19 mouse cellular contexts compared by ENCODE assay signal in the genomic region with DNA sequence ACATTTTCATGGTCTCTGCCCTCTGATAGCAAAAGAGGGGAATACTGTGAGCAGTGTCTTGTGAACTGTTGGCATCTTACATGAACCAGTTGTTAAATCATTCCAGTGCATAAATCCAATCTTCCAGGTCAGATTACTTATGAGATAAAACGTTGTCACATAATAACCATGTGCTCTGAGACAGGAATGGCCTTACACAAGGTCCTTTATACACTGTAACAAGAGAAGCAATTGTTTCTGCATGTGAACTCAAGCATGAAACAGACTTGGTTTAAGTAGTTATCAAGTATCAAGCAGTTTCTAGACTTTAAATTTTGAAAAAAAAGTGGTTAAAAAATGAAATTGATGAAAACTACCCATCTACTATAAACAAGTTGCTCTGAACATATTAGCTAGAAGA.
"Had no signal": no experiment of that assay in that cellular context is flagged by ENCODE, and none has a peak within 500 bp of the region (broad histone marks: within the 10 kb centered on the region; RNA-seq: fewer than 3 reads in every experiment).

No protein-coding gene starts in this region.

- DNase-seq: liver, postnatal 0 days; lung, adult 2 months; lung, postnatal 14 days; lung, postnatal 36 days; right cerebral cortex, postnatal 14 days; thymus, adult 2 months; thymus, postnatal 14 days; thymus, postnatal 36 days had no signal

- ATAC-seq: liver, postnatal 0 days; lung, postnatal 0 days; midbrain, embryonic 13.5 days; midbrain, embryonic 15.5 days had no signal

- H3K4me2 ChIP-seq: liver, embryonic 15.5 days; lung, embryonic 15.5 days; midbrain, embryonic 11.5 days; midbrain, embryonic 13.5 days; midbrain, embryonic 15.5 days; neural tube, embryonic 12.5 days; stomach, embryonic 15.5 days had no signal

- H3K4me3 ChIP-seq: liver, embryonic 15.5 days; lung, embryonic 15.5 days; megakaryocyte, embryonic 14.5 days; midbrain, embryonic 13.5 days; midbrain, embryonic 15.5 days; neural tube, embryonic 12.5 days; stomach, embryonic 15.5 days had no signal

- H3K27ac ChIP-seq: lung, embryonic 15.5 days; macrophage; midbrain, embryonic 13.5 days; midbrain, embryonic 15.5 days; neural tube, embryonic 12.5 days; stomach, embryonic 15.5 days; stomach, postnatal 0 days had no signal

- H3K9ac ChIP-seq: liver, embryonic 15.5 days; liver, postnatal 0 days; lung, embryonic 15.5 days; midbrain, embryonic 13.5 days; midbrain, embryonic 15.5 days; neural tube, embryonic 12.5 days; stomach, embryonic 15.5 days had no signal

- H3K36me3 ChIP-seq: liver, embryonic 15.5 days; lung, embryonic 15.5 days; midbrain, embryonic 13.5 days; midbrain, embryonic 15.5 days; neural tube, embryonic 12.5 days; stomach, embryonic 15.5 days had no signal

- H3K9me3 ChIP-seq: liver, embryonic 15.5 days; lung, embryonic 15.5 days; megakaryocyte, embryonic 14.5 days; midbrain, embryonic 13.5 days; midbrain, embryonic 15.5 days; neural tube, embryonic 12.5 days; stomach, embryonic 15.5 days had no signal

- H3K27me3 ChIP-seq: liver, embryonic 15.5 days; lung, embryonic 15.5 days; megakaryocyte, embryonic 14.5 days; midbrain, embryonic 15.5 days; neural tube, embryonic 12.5 days; stomach, embryonic 15.5 days had no signal
